Mouse (Mus musculus): Measurements from ENCODE around the gene Mcoln3.

Mcoln3 gene

DNA sequence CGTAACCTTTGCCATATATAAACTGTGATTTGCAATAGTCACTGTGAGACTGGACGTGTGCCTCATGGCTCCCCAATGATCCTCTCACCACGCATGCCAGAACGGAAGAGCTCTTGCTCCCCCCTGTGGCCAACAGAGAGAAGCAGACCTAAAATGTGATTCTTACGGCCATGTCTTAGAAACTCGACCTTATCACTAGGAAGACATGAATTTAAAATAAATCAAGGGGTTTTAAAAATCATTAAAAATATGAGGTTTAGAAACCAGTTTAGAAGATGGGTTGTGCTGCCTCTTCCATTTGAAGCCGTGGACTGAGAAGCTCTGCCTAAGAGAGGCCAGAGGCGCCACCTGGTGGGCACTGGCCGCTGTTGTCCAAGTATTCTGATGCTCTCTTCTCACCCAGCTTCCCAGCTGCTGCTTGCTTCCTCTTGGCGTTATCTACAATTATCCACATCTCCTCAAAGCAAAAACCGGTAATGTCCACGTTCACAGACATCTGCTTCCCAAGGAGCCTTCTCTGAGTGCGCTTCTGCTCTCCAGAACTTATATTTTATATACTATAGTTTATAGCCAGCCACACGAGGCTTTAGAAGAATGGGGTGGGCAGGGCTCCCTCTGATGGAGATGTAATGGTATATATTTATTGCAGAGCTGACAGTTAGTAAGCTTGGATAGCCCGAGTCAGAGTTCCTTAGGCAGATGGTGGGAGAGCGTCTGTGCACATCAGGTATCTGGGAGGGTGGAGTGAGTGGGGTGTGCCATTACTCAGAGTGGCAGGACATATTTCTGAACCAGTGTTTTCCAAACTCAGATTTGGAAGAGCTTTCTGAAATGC is 60.7 kb downstream of the Mcoln3 start:
- peak; percentile 93 for DNase-seq

- no peak for DNase-seq
Observed at GRCm38 (mm10) chr3:146180341-146180740, 63.1 kb downstream of the Mcoln3 start.

- DNase-seq = peak; percentile 82
Observed at GRCm38 (mm10) chr3:146180986-146181385, 63.7 kb downstream of the Mcoln3 start.

- peak; percentile 78 for DNase-seq
Observed at GRCm38 (mm10) chr3:146184992-146185657, 67.9 kb downstream of the Mcoln3 start.

GRCm38 (mm10) chr3:146186033-146186432 is 68.8 kb downstream of the Mcoln3 start:
- DNase-seq = no peak

DNA sequence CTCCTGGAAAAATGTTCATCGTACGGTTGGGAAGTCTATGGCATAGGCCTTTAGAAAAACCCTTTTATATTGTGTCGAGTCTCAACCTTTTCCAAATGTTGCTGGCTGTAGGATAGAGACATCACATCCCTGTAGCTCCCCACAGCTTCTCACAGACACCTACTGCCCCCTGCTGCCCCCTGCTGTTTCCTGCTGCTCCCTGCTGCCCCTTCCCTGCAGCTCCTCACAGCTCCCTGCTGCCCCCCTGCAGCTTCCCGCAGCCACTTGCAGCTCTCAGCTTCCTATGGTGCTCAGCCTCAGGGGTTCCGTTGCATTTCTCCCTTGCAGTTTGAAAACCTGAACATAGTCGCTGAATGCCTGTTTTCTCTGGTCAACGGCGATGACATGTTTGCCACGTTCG is 72.7 kb downstream of the Mcoln3 start:
- DNase-seq = no peak

Data from kidney, postnatal 10 days (tissue).